Mouse (Mus musculus) embryonic facial prominence, embryonic 12.5 days (tissue): ENCODE results near the gene Phf11c. TPM values are rescaled to one million over a fixed set of nuclear protein-coding genes. Genes with fewer than 3 reads are reported as not detected.

ENCODE experiments used
- polyA plus RNA-seq: library from polyadenylated mRNA; unstranded; fragments of >200 nt; fragmentation: Nextera tagmentation; extraction: Ambion mirVana; gene quantifications from 2 replicates; pipeline ENCODE4 v1.2.1, GENCODE M21; 2016

Phf11c gene
- polyA plus RNA-seq, 1 experiment from 2014 or later, result 0.75 TPM

Other genes with a start within 250 kb of the Phf11c start
- not detected in 2 replicates for gene Gm5142, start 216.6 kb downstream of the Phf11c start, polyA plus RNA-seq
- 116 and 120 TPM in 2 replicates for gene Rcbtb1, start 194.2 kb downstream of the Phf11c start, polyA plus RNA-seq
- not detected in 2 replicates for gene Gm6904, start 135.2 kb downstream of the Phf11c start, polyA plus RNA-seq
- gene Phf11a, start 97.9 kb downstream of the Phf11c start, polyA plus RNA-seq, result 0.32 TPM in 1 of 2 replicates, not detected in the other
- gene Phf11b, start 54.0 kb downstream of the Phf11c start, polyA plus RNA-seq, result 0.59 TPM in 1 of 2 replicates, not detected in the other
- 0.29 and 0.51 TPM in 2 replicates for gene Phf11d, start 29.9 kb downstream of the Phf11c start, polyA plus RNA-seq
- gene Setdb2, start 45.5 kb upstream of the Phf11c start, polyA plus RNA-seq, result 12.5 and 12.7 TPM in 2 replicates
- 40.1 and 40.7 TPM in 2 replicates for gene Cab39l, start 45.6 kb upstream of the Phf11c start, polyA plus RNA-seq
- gene Cdadc1, start 202.6 kb upstream of the Phf11c start, polyA plus RNA-seq, result 34.1 and 36.0 TPM in 2 replicates
- gene Shisa2, start 229.9 kb upstream of the Phf11c start, polyA plus RNA-seq, result 51.7 and 54.8 TPM in 2 replicates